Mouse (Mus musculus): ENCODE results near the gene Gm8300. TPM values are rescaled to one million over a fixed set of nuclear protein-coding genes. Genes with fewer than 3 reads are reported as not detected.
"Not testable (repeated sequence)": the region's sequence is repeated elsewhere in the genome, so short reads cannot be mapped to it uniquely, and the experiment has no call there.

Gene Gm8300
- total RNA-seq (2021), result not detected

- DNase-seq; intact Hi-C loops (cut with DNase I): not testable (repeated sequence)
Measured at GRCm38 (mm10) chr12:87514016-87514415, at the start of gene Gm8300. Gm8300 (plus strand) TSS chr12:87514316.

GRCm38 (mm10) chr12:87464678-87465297 is 49.3 kb upstream of the Gm8300 start:
- DNase-seq, result no peak
- intact Hi-C loops (cut with DNase I), result no loop called here

GRCm38 (mm10) chr12:87470263-87471136 is 43.6 kb upstream of the Gm8300 start:
- intact Hi-C loops (cut with DNase I), result loop anchor here (2.0 kb wide), 1 partner anchor 16 kb away; no protein-coding TSS in a partner anchor
- no peak for DNase-seq

- intact Hi-C loops (cut with DNase I), result loop anchor here (2.0 kb wide), 1 partner anchor 17 kb away; no protein-coding TSS in a partner anchor
- no peak for DNase-seq
Measured at GRCm38 (mm10) chr12:87471421-87471963, 42.6 kb upstream of the Gm8300 start.

GRCm38 (mm10) chr12:87471964-87472786 is 41.9 kb upstream of the Gm8300 start, which contains the start of gene Snw1:
Snw1 (minus strand) TSS chr12:87472274.
- peak; percentile 92 to 93 for DNase-seq
- intact Hi-C loops (cut with DNase I), result loop anchor here (2.0 kb wide), 1 partner anchor 17 kb away; no protein-coding TSS in a partner anchor

- intact Hi-C loops (cut with DNase I), result loop anchor here (5.0 kb wide), 1 partner anchor 1168 kb away; no protein-coding TSS in a partner anchor
- DNase-seq, result no peak
Measured at GRCm38 (mm10) chr12:87474756-87475155, 39.4 kb upstream of the Gm8300 start.

- DNase-seq; intact Hi-C loops (cut with DNase I): not testable (repeated sequence)
Measured at GRCm38 (mm10) chr12:87482482-87482881, 31.6 kb upstream of the Gm8300 start.

- intact Hi-C loops (cut with DNase I); DNase-seq: not testable (repeated sequence)
Measured at GRCm38 (mm10) chr12:87488683-87489082, 25.4 kb upstream of the Gm8300 start.

- intact Hi-C loops (cut with DNase I); DNase-seq: not testable (repeated sequence)
Measured at GRCm38 (mm10) chr12:87494421-87494820, 19.7 kb upstream of the Gm8300 start, which contains the start of gene Gm5788. Gm5788 (plus strand) TSS chr12:87494721.

GRCm38 (mm10) chr12:87519616-87520015 is 5.5 kb downstream of the Gm8300 start:
- intact Hi-C loops (cut with DNase I); DNase-seq: not testable (repeated sequence)

- no peak for DNase-seq
- intact Hi-C loops (cut with DNase I), result no loop called here
Measured at GRCm38 (mm10) chr12:87543927-87544326, 29.8 kb downstream of the Gm8300 start.

GRCm38 (mm10) chr12:87550628-87551027 is 36.5 kb downstream of the Gm8300 start:
- intact Hi-C loops (cut with DNase I); DNase-seq: not testable (repeated sequence)

Other genes starting within 250 kb of the Gm8300 start
- gene Vipas39, start 248.1 kb upstream of the Gm8300 start, total RNA-seq (2021), result 10 to 100 TPM; 21.2 to 24.5 TPM
- 100 to 1,000 TPM; 120 to 147 TPM for gene Ahsa1, start 247.8 kb upstream of the Gm8300 start, total RNA-seq (2021)
- gene Ism2, start 214.6 kb upstream of the Gm8300 start, total RNA-seq (2021), result not detected
- 10 to 100 TPM; 27.2 to 28.8 TPM for gene Sptlc2, start 126.0 kb upstream of the Gm8300 start, total RNA-seq (2021)
- 100 to 1,000 TPM; 161 to 175 TPM for gene Slirp, start 70.4 kb upstream of the Gm8300 start, total RNA-seq (2021)
- gene Alkbh1, start 70.3 kb upstream of the Gm8300 start, total RNA-seq (2021), result 10 to 100 TPM in 1 of 2 experiments, 1 to 10 TPM in 1; 9.8 to 11.3 TPM
- 10 to 100 TPM; 48.1 to 52.9 TPM for gene Snw1, start 42.0 kb upstream of the Gm8300 start, total RNA-seq (2021)
- not detected for gene Gm5788, start 19.6 kb upstream of the Gm8300 start, total RNA-seq (2021)
- gene Oog1, start 88.4 kb downstream of the Gm8300 start, total RNA-seq (2021), result not detected
- gene Gm4027, start 104.6 kb downstream of the Gm8300 start, total RNA-seq (2021), result not detected
- gene Gm16381, start 130.3 kb downstream of the Gm8300 start, total RNA-seq (2021), result not detected